Mouse (Mus musculus): ENCODE results near the gene Nfkbib.

DNA sequence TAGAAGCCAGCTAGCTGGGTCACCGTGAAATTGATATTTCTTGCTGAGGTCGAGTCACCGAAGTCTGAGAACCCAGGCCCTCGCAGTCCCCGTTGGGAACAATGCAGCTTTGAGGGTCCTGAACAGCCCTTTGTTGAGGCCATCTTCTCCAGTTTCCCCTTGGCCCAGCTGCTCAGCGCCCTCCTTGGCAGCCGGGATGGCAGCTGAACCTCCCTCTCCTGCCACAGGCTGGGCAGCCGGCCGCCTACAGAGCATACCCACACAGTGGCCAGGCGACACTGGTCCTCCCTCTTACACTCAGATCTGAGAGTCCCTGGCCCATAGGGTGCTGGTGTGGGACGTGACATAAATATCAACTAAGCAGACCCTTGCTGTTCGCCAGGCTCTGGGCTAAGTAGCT, 6.9 kb upstream of the Nfkbib start:
- TF ChIP-seq POLR2A (IDR thresholded peaks at IDR 0.05; ENCODE audit: insufficient read depth, low read depth, low read length) (no peak), CTCF (IDR thresholded peaks at IDR 0.05; ENCODE audit: insufficient read depth, low read depth, low read length) (no peak)

Measured in olfactory bulb, adult 2 months (tissue).